Mouse (Mus musculus) heart, postnatal 10 days (tissue): ENCODE results near the gene Maml3. TPM values are rescaled to one million over a fixed set of nuclear protein-coding genes. Genes with fewer than 3 reads are reported as not detected.
A peak's percentile ranks its signal among the peaks of the same experiment; 100 is the strongest.

Experiments used
- DNase-seq, 2 experiments: peaks; one replicate each; pipeline ENCODE4 v3.0.0; 2021
- intact Hi-C: fragments of 180-260 bp; cut with DNase I; formaldehyde crosslinking; loops from one replicate; pipeline ENCODE4 v1.15.1; 2025
- total RNA-seq, 2 experiments: library from RNA; stranded (reverse); gene quantifications; 2 replicates each; pipeline ENCODE4 v1.2.3; 2021

The Maml3 gene
- total RNA-seq, 2 experiments from 2014 or later: 5.4 to 5.6 TPM

DNA sequence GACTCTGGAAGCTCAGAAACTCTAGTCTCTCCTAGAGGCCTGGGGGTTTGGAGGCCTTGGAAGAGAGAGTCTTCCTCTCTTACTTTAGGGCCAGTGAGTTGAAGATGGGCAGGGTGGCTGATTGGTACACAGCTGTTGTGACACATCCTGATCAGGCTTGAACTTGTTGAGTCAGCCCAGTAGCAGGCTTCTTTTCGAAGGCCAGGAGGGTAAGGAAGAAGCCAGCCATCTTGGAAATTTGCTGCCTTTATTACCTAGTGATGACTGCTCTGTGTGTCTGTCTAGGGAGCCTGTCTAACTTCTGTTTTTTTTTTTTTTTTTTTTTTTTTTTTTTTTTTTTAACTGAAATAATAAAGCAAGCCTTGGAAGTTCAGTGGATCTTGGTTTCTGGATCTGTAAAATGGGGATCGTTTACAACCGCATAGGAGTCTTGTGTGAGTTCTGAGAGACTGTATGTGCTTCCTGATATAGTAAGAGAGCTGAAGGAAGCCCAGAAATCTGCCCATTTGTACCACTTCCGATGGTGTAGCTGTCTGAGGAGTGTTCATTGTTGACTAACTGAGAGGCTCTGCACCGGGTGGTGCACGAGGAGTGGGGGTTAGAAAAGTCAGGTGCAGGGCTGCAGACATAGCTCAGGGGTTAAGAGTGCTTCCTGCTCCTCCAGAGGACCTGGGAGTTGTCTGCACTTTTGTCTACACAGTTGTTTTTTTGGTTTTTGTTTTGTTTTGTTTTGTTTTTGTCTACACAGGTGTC, 450.4 kb downstream of the Maml3 start:
- intact Hi-C loops: loop anchor here (5.0 kb wide), 1 partner anchor 588 kb away; no protein-coding TSS in a partner anchor
- no peak for DNase-seq

DNA sequence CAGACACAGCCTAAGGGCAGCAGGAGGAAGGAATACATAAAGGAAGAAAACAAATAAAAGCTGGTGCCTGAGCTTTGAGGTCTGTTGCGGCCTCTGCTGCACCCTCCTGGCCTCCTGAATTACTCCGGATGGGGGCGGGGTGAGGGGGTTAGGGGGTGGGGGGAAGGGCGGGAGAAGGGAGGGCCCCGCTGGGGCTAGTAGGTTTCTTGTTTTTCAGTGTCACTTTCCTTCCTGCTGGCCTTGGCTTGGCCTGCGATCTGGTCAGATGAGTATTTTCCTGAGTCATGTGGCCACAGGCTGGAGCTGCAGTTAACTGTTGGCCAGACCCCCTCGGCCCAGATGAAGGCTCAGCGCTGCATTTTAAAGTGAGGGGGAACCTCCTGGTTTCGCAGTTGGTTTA, 452.2 kb downstream of the Maml3 start:
- intact Hi-C loops: loop anchor here (2.0 to 5.0 kb wide), 2 partner anchors 172 to 590 kb away; no protein-coding TSS in a partner anchor

DNA sequence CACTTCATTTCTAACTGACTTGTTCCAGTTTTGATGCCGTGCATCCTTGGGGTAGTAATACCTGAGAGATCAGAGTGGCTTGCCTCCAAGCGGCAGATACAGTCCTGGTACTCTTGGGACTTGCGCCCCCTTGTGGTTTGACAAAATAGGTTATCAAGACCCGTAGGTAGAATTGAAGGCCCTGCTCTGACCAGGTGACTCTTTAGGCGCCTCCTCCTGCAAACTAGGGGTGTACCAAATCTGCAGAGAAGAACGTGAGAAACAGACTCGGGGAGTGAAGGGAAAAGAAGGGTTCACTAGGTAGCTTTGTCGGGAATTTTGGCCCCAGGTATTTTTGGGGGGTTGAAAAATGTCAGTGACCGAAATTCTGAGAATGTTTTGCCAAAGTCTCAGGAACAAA, 452.6 kb downstream of the Maml3 start:
- intact Hi-C loops: loop anchor here (2.0 to 5.0 kb wide), 2 partner anchors 171 to 590 kb away; no protein-coding TSS in a partner anchor
- DNase-seq: peak; percentile 83 to 92

More for the DNA sequence above, 452.2 kb downstream of the Maml3 start:
- peak; percentile 47 to 70 for DNase-seq

DNA sequence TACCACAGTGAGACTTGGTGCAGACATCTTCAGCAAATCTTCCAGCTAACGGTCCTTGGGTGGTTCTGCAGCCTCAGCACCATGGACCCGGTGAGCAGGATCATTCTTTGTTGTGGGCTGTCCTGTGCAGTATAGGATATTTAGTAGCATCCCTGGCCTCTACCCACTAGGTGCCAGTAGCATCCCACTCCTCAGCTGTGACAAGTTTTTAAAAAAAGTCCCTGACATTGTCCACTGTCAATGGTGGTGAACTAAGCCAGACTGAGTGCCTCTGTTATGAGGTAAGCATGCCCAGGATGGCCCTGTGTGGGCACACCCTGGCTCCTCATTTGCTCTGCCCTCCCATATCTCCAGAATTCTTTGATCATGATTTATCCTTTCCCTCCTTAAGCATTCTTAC, 453.7 kb downstream of the Maml3 start:
- intact Hi-C loops: loop anchor here (5.0 kb wide), 1 partner anchor 591 kb away; no protein-coding TSS in a partner anchor

DNA sequence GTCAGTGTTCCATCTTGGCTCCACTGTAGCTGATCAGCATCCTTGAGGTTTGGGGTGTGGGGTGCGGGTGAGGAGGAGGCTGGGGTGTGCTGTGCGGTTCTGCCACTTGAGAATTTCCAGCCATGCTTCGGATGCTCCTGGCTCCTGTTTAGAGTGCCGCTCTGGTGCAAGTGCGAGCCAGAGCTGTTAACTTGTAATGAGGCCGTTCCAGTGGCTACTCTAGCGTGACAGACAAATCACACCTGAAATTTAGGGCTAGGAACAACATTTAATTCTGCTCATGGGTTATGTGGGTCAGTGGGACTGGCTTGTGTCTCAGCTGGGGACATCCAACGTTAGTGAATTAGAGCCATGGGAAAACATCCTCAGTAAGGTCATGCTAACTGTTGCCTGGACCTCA, 454.9 kb downstream of the Maml3 start:
- no peak for DNase-seq
- intact Hi-C loops: loop anchor here (5.0 kb wide), 1 partner anchor 592 kb away; no protein-coding TSS in a partner anchor

More for the DNA sequence above, 453.7 kb downstream of the Maml3 start:
- DNase-seq: no peak

DNA sequence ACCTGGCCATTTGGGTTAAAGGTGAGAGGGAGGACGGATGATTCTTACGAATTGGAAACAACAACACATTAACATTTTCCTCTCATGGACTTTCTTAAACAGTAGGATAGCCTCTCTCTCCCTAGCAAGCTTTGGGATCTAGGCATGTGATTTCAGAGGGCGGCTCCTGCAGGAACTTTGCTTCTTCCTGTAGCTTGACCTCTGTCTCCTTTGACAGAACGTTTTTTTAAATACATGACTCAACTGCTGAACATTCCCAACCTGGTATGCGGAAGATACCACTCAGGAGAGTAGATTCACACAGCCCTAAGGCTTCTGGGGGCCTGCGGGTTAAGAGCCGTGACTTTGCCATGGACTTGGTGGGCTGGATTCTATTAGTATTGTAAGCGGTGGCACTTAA, 455.4 kb downstream of the Maml3 start:
- intact Hi-C loops: no loop called here
- no peak for DNase-seq

DNA sequence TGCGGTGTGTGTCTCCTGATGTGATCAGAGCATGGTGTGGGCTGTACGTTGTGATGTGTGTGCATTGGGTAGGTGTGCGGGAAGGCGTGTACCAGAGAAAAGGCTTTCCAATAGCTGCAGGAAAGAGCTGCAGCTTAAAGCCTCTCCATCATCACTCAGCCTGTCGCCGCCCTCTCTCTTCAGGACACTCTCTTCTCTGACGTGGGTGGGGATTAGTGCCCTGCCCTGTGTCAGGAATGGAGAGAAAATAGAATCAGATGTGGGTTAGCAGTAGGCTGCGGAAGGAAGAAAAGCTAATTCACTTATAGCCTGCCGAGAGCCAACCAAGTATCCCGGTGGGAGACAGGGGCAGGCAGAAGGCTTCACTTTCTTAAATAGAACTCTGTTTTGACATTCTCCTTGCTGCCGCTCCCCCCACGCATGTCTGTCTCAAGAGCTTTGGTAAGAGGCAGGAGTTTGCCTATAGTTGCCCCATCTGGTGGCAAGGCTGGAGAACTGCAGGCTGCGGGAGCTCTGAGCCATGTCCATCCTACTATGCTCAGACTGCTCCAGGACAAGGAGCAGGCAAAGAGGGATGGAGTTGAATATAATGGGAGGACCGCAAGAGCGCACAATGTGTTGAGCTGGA, 456.7 kb downstream of the Maml3 start:
- peak; percentile 89 to 90 for DNase-seq
- intact Hi-C loops: loop anchor here (1.0 kb wide), 2 partner anchors 65 to 137 kb away; no protein-coding TSS in a partner anchor

DNA sequence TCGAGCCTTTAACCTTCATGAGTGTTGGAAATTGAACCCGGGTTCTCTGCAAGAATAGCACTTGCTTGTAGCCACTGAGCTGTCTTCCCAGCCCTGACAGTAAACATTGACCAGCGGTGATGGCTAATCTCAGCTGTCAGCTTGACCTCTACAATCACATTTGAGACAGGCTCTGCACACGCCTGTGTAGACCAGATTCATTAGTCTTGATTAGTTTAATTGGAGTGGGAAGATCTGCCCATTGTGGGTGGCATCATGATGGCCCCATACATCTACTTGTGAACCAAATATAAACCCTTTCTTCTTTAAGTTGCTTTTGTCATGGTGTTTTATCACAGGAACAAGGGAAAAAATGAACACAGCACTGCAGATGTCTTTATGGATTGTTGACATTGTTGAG, 457.5 kb downstream of the Maml3 start:
- DNase-seq: no peak
- intact Hi-C loops: no loop called here

DNA sequence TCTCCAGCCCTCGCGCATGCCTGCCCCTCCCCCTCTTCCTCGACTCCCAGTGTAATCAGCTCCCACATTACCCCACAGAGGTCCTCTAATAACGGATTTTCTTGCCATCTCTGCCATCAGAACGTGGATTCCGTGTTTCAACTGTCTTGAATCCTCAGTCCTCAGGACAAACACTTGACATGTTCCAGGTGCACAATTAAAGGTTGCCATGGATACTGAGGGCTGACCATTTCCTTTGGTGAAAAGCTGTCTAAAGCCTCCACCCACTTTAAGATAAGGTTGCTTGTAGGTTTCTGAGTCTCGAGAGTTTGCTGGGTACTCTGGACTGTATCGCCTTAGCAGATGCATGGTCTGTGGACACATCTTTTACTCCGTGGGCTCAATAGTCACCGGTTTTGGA, 458.6 kb downstream of the Maml3 start:
- intact Hi-C loops: no loop called here
- no peak for DNase-seq

DNA sequence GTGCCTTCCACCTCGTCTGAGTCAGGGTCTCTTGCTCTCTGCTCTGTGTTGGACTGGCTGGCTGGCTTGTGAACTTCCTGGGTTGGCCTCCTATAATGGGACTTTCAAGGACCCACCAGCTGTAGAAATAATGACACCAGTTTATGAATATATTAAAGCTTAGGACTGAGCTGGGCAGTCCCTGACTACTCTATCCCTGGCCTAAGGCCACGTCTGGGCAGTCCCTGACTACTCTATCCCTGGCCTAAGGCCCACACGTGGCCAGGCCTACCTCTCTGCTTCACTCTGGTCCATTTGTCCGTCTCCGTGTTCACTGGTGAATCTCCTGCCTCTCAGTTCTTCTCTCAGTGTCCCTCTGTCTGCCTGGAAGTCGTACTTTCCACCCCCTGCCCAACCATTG, 459.4 kb downstream of the Maml3 start:
- no peak for DNase-seq
- intact Hi-C loops: no loop called here

DNA sequence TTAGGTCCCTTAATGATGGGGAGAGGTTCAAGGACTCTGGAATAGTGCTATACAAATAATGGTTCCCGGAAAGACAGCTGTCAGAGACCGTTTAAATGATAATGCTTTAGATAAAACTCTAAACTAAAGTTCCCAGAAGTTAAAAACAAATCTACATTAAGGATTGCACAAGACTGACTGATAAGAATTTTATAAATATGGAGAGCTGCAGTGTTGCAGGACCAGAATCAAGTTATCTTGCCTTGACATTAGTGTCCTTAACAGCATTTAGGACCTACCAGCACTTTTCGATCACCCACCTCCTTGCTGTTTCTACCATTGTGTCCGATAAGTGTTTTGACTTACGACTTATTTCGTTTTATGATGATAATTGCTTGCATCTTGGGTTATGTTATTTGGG, 466.6 kb downstream of the Maml3 start:
- intact Hi-C loops: no loop called here
- no peak for DNase-seq

DNA sequence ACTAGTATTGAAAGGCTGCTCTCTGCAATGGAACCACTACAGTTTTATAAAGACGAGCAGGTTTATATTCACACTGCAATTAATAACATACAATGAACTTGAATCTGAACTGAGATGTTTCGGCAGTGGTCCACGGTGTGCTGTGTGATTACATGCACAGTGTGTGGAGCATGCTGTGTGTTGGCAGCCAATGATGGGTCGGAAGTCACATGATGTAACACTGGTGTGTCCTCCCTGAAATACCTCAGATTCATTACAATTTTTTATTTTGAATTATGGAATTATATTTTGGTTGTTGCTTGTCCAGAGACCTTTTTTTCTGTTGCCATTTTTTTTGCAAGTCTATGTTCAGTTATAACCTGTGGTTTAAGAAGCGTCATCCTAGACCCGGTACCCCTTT, 467.6 kb downstream of the Maml3 start:
- intact Hi-C loops: no loop called here
- DNase-seq: no peak

DNA sequence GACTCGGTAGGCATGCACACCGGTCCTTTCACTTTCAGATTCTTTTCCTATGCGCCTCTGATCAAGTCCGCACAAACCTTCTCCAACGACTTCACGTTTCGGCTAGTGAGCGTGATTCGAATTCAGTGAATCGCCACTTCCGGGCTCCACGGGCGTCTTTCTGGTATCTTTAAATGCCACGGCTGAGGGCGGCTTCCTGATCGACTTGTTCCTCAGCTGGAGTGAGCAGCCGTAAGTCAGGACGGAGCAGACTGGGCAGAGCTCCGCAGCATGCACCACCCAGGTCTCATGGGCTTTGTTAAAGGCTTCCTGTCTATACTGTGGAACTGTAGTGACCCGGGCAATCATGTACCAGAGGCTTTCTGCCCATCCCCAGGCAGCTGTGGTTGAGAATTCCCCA, 468.2 kb downstream of the Maml3 start:
- intact Hi-C loops: no loop called here
- DNase-seq: no peak

DNA sequence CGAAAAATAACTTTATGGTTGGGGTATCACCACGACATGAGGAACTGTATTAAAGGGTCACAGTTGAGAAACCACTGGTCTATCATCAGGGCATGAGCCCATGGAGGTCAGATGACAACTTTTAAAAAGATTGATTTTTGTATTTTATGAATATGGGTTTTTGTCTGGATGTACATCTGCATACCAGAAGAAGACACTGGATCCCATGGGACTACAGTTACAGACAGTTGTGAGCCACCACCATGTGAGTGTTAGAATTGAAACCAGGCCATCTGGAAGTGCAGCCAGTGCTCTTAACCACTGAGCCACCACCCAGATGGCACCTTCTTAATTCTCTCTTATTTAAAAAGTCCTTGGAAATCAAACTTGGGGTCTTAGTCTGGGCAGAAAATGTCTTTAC, 468.9 kb downstream of the Maml3 start:
- DNase-seq: no peak
- intact Hi-C loops: no loop called here

Other genes starting within 250 kb of the Maml3 start
- gene Foxo1, start 163.3 kb upstream of the Maml3 start, total RNA-seq: 10 to 100 TPM; 16.7 to 17.1 TPM